Mouse (Mus musculus): ENCODE results near the gene Morc3. TPM values are rescaled to one million over a fixed set of nuclear protein-coding genes. Genes with fewer than 3 reads are reported as not detected.
A peak's percentile ranks its signal among the peaks of the same experiment; 100 is the strongest.

The Morc3 gene
- polyA plus RNA-seq, 1 experiment from 2014 or later: 36.8 TPM

DNA sequence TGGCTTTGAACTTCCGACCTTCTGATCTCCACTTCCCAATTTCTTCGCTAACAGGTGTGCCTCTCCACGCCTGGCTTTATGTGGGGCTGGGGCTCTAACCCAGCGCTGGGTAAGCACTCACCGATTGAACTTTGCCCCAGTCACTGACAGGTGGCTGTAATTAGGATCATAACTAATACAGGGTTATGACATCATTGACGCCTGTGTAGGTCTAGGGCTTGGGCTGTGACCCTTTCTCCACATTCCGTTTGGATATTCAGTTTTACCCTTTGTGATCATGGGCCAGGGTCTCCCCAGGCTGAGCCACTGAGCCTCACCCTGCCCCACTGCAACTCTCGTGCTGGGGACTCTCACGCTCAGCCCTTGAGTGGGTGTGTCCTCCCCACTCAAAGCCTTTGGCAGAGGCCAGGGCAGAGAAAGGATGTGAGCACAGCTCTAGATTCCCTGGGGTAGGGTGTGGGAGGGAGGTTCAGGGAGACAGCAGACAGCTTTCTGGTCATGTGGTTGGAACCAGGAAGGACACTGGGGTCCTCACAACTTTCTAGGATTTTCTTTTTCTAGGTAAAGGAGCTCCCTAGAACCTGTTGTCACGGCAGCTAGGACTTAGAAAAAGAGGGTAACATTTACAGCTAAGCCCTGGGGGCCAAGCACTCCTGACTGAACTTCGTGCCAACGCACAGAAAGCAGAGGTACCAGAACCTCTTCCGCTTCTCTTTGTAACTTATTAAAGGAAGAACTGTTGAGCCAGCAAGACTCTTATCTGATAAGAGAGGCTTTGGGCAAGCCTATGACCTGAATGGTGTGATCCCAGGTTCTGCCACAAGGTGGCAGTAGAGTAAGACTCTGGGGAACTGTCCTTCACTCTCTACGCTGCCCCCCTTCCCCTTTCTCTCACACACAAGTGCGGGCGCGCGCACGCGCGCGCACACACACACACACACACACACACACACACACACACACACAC lies 86.1 kb downstream of the Morc3 start:
- Histone ChIP-seq H3K4me2 (ENCODE audit: low read length) (peak overlapping the region; percentile 33; the same call in 1 of the 2 replicates), H3K27ac (ENCODE audit: low read depth) (peak overlapping the region; percentile 78), H3K9ac (ENCODE audit: low read length) (no peak overlapping the region), H3K27me3 (replicated peaks; ENCODE audit: control insufficient read depth, insufficient read depth, low read length) (no peaks in the 10 kb centered on the region), H3K36me3 (ENCODE audit: control insufficient read depth, insufficient read depth, low read length) (no peaks in the 10 kb centered on the region), H3K9me3 (ENCODE audit: control insufficient read depth, low read length) (no peaks in the 10 kb centered on the region), H3K4me3 (ENCODE audit: low read depth, low read length) (no peak overlapping the region), H3K4me1 (replicated peaks; ENCODE audit: control insufficient read depth, insufficient read depth, low read length) (0 out of 2 replicates have a peak, but pooled peaks cover 3% of the 10 kb centered on the region)
- DNase-seq (ENCODE audit: low spot score) (peak; percentile 97), ATAC-seq (replicated peaks; ENCODE audit: low FRiP score, low TSS enrichment, low read depth) (peak; percentile 80)
- 28% methylated on average over 22 of the region's 22 CpGs for WGBS

DNA sequence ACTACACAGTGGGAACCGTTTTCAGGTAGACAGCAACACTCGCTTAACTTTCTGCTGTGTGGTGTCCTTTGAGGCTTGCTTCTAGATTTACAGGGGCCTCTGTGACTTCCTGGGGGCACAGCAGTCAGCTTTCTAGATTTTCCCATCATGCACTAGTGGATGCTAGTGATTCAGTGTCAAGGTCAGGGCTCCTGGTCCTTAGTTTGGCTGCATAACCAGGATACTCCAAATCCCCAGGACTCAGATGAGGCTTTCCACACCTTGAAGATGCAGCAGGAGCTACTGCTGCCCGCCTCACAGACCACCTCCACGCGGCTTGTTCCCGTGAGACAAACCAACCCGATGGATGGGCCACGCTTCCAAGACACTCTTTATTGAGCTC lies 86.7 kb downstream of the Morc3 start:
- 61% methylated on average over 8 of the region's 8 CpGs for WGBS
- Histone ChIP-seq H3K9me3 (ENCODE audit: control insufficient read depth, low read length) (no peaks in the 10 kb centered on the region), H3K9ac (ENCODE audit: low read length) (no peak overlapping the region), H3K36me3 (ENCODE audit: control insufficient read depth, insufficient read depth, low read length) (no peaks in the 10 kb centered on the region), H3K27ac (ENCODE audit: low read depth) (no peak overlapping the region), H3K4me3 (ENCODE audit: low read depth, low read length) (no peak overlapping the region), H3K4me2 (ENCODE audit: low read length) (peak overlapping the region; percentile 33; the same call in 1 of the 2 replicates), H3K27me3 (replicated peaks; ENCODE audit: control insufficient read depth, insufficient read depth, low read length) (no peaks in the 10 kb centered on the region), H3K4me1 (replicated peaks; ENCODE audit: control insufficient read depth, insufficient read depth, low read length) (0 out of 2 replicates have a peak, but pooled peaks cover 3% of the 10 kb centered on the region)
- DNase-seq (ENCODE audit: low spot score): peak; percentile 62
- no peak for ATAC-seq (replicated peaks; ENCODE audit: low FRiP score, low TSS enrichment, low read depth)

DNA sequence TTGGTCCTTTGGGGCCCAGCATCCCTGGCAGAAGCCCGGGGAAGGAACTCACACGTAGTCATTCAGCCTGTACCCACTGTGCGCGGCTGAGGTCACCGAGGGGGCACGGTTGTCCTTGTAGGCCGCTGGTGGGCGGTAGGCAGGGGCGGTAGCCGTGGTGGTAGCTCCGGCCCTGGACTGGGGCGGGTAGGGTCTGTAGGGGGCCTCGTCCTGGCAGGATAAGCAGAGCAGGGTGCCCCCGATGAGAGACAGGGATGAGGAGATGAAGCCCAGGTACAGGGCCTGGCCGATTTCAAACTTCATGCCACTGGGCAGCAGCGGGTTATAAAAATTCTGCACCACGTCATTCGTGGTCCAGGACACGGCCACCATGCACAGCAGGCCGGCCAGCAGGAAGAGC lies 87.3 kb downstream of the Morc3 start:
- no peaks in the 10 kb centered on the region for H3K36me3 ChIP-seq (ENCODE audit: control insufficient read depth, insufficient read depth, low read length)
- no peaks in the 10 kb centered on the region for H3K9me3 ChIP-seq (ENCODE audit: control insufficient read depth, low read length)
- 0 out of 2 replicates have a peak, but pooled peaks cover 3% of the 10 kb centered on the region for H3K4me1 ChIP-seq (replicated peaks; ENCODE audit: control insufficient read depth, insufficient read depth, low read length)
- H3K9ac ChIP-seq (ENCODE audit: low read length): no peak overlapping the region
- no peak for ATAC-seq (replicated peaks; ENCODE audit: low FRiP score, low TSS enrichment, low read depth)
- no peak overlapping the region for H3K4me3 ChIP-seq (ENCODE audit: low read depth, low read length)
- DNase-seq (ENCODE audit: low spot score): no peak
- H3K4me2 ChIP-seq (ENCODE audit: low read length): no peak overlapping the region
- 72% methylated on average over 20 of the region's 20 CpGs for WGBS
- H3K27me3 ChIP-seq (replicated peaks; ENCODE audit: control insufficient read depth, insufficient read depth, low read length): no peaks in the 10 kb centered on the region
- H3K27ac ChIP-seq (ENCODE audit: low read depth): no peak overlapping the region

DNA sequence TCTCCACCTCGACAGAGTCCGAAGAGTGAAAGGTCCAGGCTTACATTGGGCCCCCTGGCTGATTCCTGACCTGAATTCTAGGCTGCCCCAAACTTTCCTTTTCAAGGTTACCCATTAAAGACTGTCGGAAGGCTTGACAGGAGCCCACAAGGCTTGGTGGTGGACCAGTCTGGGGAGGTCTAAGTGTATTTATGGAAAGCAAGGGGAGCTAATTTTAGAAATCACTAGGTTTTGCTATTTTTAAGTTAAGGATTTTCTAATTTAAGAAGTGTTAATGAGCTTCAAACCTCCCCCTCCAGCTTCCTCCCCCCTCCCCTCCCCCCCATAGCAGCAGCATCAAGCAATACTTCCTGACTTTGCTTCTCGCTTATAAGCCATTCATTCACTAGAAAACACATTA lies 88.8 kb downstream of the Morc3 start:
- H3K9me3 ChIP-seq (ENCODE audit: control insufficient read depth, low read length): no peaks in the 10 kb centered on the region
- ATAC-seq (replicated peaks; ENCODE audit: low FRiP score, low TSS enrichment, low read depth): no peak
- no peak for DNase-seq (ENCODE audit: low spot score)
- H3K4me1 ChIP-seq (replicated peaks; ENCODE audit: control insufficient read depth, insufficient read depth, low read length): 0 out of 2 replicates have a peak, but pooled peaks cover 3% of the 10 kb centered on the region
- no peak overlapping the region for H3K4me3 ChIP-seq (ENCODE audit: low read depth, low read length)
- no peak overlapping the region for H3K27ac ChIP-seq (ENCODE audit: low read depth)
- no peaks in the 10 kb centered on the region for H3K27me3 ChIP-seq (replicated peaks; ENCODE audit: control insufficient read depth, insufficient read depth, low read length)
- 78% methylated on average over 4 of the region's 4 CpGs for WGBS
- H3K9ac ChIP-seq (ENCODE audit: low read length): no peak overlapping the region
- no peak overlapping the region for H3K4me2 ChIP-seq (ENCODE audit: low read length)
- H3K36me3 ChIP-seq (ENCODE audit: control insufficient read depth, insufficient read depth, low read length): no peaks in the 10 kb centered on the region

DNA sequence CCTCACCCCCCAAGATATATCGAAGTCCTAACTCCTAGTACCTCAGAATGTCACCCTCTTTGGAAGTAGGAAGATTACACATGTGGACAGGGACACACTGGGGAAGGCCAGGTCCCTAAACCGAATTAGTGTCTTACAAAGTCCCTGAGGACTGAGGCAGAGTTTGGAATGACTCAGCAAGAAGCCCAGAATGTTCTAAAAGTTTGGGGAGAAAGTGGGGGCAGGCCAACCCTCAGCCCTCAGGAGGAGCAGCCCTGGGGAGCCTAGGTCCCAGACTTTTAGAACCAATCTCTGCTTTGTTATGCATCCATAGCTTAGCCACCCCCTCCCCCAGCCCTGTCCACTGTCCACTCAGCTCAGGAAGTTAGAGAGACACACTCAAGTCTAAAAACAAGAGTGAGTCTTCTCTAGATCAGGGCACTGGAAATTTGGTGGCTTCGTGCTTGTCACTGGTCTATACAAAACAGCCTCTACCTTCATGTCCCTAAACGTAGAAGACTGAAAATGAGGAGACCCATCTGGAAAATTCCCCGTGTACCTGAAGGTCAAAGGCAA lies 91.0 kb downstream of the Morc3 start:
- Histone ChIP-seq H3K9ac (ENCODE audit: low read length) (no peak overlapping the region), H3K27ac (ENCODE audit: low read depth) (no peak overlapping the region), H3K27me3 (replicated peaks; ENCODE audit: control insufficient read depth, insufficient read depth, low read length) (no peaks in the 10 kb centered on the region), H3K4me3 (ENCODE audit: low read depth, low read length) (no peak overlapping the region), H3K4me2 (ENCODE audit: low read length) (no peak overlapping the region), H3K36me3 (ENCODE audit: control insufficient read depth, insufficient read depth, low read length) (no peaks in the 10 kb centered on the region), H3K9me3 (ENCODE audit: control insufficient read depth, low read length) (no peaks in the 10 kb centered on the region), H3K4me1 (replicated peaks; ENCODE audit: control insufficient read depth, insufficient read depth, low read length) (0 out of 2 replicates have a peak, but pooled peaks cover under 1% of the 10 kb centered on the region)
- 73% methylated on average over 5 of the region's 5 CpGs for WGBS
- ATAC-seq (replicated peaks; ENCODE audit: low FRiP score, low TSS enrichment, low read depth) (no peak), DNase-seq (ENCODE audit: low spot score) (no peak)

DNA sequence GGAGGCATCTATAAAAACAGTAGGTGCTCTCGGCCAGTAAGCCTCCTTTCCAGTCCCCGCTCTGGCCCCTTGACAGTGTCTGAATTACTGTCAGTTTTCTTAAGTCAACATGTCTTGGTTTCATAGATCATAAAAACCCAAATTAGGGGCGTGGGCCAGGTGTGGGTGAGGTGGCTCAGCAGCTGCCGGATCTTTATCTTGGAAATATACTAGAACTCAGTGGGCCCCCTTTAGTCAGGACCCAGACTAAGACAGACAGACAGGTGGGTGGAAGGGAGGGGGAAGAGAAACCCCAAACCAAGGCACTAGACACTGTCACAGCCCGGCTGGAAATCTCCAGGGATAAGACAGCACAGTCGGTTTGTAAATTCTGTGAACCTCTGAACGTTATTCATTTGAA lies 91.9 kb downstream of the Morc3 start:
- no peak for DNase-seq (ENCODE audit: low spot score)
- no peak overlapping the region for H3K4me3 ChIP-seq (ENCODE audit: low read depth, low read length)
- H3K9ac ChIP-seq (ENCODE audit: low read length): no peak overlapping the region
- no peaks in the 10 kb centered on the region for H3K27me3 ChIP-seq (replicated peaks; ENCODE audit: control insufficient read depth, insufficient read depth, low read length)
- no peaks in the 10 kb centered on the region for H3K9me3 ChIP-seq (ENCODE audit: control insufficient read depth, low read length)
- no peak overlapping the region for H3K27ac ChIP-seq (ENCODE audit: low read depth)
- ATAC-seq (replicated peaks; ENCODE audit: low FRiP score, low TSS enrichment, low read depth): 0 out of 2 replicates have a peak, but pooled peaks have one; percentile 36
- H3K4me2 ChIP-seq (ENCODE audit: low read length): no peak overlapping the region
- no peaks in the 10 kb centered on the region for H3K4me1 ChIP-seq (replicated peaks; ENCODE audit: control insufficient read depth, insufficient read depth, low read length)
- H3K36me3 ChIP-seq (ENCODE audit: control insufficient read depth, insufficient read depth, low read length): no peaks in the 10 kb centered on the region
- WGBS: 53% methylated on average over 7 of the region's 7 CpGs

Other genes starting within 250 kb of the Morc3 start
- gene Setd4, start 228.1 kb upstream of the Morc3 start, polyA plus RNA-seq (2014; fragmentation: Nextera tagmentation; extraction: Ambion mirVana): 13.0 and 13.4 TPM in 2 replicates
- gene Cbr1, start 226.3 kb upstream of the Morc3 start, polyA plus RNA-seq (2014; fragmentation: Nextera tagmentation; extraction: Ambion mirVana): 84.7 and 92.5 TPM in 2 replicates
- 0.19 TPM in 1 of 2 replicates, not detected in the other for gene Gm5678, start 204.0 kb upstream of the Morc3 start, polyA plus RNA-seq (2014; fragmentation: Nextera tagmentation; extraction: Ambion mirVana)
- gene Cbr3, start 148.9 kb upstream of the Morc3 start, polyA plus RNA-seq (2014; fragmentation: Nextera tagmentation; extraction: Ambion mirVana): 1.7 and 1.9 TPM in 2 replicates
- gene Dop1b, start 120.2 kb upstream of the Morc3 start, polyA plus RNA-seq (2014; fragmentation: Nextera tagmentation; extraction: Ambion mirVana): 13.4 and 15.6 TPM in 2 replicates
- gene Chaf1b, start 51.8 kb downstream of the Morc3 start, polyA plus RNA-seq (2014; fragmentation: Nextera tagmentation; extraction: Ambion mirVana): 81.4 and 88.8 TPM in 2 replicates
- gene Cldn14, start 176.7 kb downstream of the Morc3 start, polyA plus RNA-seq (2014; fragmentation: Nextera tagmentation; extraction: Ambion mirVana): 0.14 TPM in 1 of 2 replicates, not detected in the other